Mouse (Mus musculus): Measurements from ENCODE around the gene Nrbp1.
A peak's percentile ranks its signal among the peaks of the same experiment; 100 is the strongest.
"Not testable (repeated sequence)": the region's sequence is repeated elsewhere in the genome, so short reads cannot be mapped to it uniquely, and the experiment has no call there.

Nrbp1 gene

DNA sequence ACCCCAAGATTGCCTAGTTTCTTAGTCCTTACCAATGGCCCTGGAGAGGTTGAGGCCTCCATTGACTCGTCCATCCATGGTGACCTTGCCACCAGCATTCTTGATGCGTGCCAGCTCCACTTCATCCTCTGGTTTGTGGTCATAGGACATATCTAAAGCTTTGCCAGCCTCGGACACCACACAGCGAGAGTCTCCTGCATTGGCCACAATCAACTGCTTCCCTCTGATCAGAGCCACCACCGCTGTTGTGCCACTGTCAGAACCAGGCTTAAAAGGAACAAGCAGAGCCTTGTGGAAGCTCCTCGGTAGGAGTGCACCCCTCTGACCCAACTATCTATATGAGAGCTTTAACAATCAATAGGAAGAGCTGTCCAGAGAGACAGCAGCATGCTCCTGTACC is 36.2 kb upstream of the Nrbp1 start:
- no peak for DNase-seq (ENCODE audit: low spot score)

DNA sequence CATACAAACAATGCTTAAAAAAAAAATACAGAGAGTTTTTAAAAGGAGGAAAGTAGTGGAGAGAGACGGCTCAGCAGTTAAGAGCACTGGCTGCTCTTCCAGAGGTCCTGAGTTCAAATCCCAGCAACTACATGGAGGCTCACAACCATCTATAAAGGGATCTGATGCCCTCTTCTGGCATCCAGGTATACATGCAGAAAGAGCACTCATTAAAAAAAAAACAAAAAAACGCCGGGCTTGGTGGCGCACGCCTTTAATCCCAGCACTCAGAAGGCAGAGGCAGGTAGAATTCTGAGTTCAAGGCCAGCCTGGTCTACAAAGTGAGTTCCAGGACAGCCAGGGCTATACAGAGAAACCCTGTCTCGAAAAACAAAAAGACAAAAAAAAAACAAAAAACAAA is 24.1 kb upstream of the Nrbp1 start:
- not testable (repeated sequence) for DNase-seq (ENCODE audit: low spot score)

DNA sequence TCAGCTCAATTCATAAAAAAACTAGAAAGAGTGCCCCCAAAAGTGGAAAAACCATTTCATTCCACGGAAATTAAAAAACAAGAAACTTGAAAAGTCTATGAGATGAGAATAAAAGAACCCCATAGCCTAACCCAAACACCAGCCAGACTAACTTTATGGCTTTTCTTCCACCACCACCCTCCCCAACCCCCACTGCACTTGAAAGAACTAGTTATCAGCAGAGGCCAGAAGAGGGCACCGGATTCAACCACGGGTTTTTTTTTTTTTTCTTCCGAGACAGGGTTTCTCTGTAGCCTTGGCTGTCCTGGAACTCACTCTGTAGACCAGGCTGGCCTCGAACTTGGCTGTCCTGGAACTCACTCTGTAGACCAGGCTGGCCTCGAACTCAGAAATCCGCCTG is 22.4 kb upstream of the Nrbp1 start:
- no peak for DNase-seq (ENCODE audit: low spot score)

DNA sequence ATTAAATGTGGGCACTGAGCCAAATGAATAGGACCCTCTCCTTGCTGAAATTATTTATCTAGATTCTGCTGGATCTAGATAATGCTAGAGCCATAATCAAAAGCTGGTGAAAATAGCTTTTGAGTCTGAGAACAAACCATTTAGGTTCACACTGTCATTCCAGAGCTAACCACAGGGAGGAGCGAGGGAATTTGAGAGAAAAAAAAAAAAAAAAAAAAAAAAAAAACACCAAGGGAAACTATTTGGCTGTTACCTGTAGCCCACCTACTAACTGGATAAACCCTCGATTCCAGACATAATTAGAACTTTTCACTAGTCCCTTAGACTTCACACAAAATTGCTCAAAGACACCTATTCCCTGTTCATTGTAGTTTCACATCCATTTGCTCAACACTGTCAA is 21.6 kb upstream of the Nrbp1 start:
- DNase-seq (ENCODE audit: low spot score), result no peak

DNA sequence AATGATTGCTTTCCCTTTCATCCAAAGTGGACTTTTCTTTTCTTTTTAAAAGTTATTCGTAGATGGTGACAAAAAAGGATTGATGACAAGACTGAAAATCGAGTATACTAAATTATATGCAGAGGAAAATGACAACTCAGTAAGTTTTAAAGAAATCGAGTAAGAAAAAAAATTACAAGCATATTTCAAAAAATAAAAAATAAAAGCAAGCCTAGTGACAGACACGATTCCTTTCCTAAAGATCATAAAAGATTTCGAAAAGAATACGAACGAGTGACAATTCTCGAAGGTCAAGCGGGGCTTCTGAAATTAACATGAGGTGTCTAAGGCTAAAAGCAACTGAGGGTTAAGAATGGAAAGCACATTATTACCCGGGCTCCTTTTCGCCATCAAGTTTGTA is 21.2 kb upstream of the Nrbp1 start:
- no peak for DNase-seq (ENCODE audit: low spot score)

DNA sequence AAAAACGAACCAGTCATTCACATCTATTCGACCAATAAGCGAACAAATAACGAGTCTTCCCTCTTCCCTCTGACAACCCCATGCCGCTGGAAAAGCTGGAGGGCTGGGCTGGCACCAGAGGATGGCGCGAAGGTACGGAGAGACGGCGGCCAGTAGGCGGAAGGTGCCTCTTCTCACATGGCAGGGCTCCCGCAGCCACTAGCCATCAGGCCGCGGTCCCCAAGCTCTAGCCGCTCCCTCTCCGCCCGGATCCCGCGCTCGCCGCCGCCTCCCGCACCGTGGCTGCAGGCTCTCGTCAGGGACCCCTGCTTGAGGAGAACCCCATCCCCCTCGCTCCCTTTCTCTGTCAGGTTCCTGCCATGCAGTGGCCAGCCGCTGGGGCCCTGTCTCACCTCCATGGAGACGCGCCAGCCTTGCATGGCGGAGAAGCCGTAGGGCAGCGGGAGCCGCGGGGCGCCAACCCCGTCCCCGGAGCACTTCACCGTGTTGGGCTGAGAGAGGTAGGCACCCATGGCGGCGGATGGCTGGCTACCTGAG is 20.7 kb upstream of the Nrbp1 start:
- no peak for DNase-seq (ENCODE audit: low spot score)

DNA sequence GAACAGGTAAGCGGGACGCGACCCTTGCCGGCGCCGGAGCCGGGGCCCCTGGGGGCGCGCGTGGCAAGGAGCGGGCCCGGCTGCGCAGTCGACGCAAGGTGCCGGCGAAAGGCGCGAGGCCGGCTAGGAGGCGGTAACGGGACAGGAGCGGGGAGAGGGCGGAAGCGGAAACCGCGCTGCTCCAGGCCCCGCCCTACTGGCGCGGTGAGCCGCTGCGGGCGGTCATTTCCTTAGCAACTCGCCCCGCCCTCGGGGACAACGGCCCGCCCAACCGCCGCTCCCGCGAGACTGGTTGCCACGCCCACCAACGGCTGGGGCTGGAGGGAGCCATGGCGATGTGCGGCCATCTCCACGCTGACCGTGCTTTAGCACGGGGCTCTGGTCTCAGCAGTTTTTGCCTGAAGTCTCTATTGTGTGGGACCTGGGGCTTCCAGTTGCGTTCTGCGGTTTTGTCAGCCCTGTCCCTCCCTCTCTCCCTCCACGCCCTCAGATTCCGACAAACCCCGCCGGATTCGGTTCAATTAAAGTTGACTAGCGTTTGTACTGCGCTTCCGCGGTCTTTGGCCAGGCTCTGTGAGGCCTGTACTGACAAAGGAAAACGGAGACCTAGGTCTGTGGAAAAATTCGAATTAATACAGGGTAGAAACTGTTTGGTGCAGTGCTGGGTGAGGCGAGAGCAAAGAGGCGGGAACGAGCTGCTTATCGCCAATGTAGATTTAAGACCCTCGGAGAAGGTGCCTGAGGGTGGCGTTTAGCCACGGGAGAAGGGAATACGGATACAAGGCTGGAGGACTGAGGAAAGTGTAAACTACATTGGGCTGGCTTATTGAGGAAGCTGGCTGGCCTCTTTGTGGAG is 20.0 kb upstream of the Nrbp1 start, which contains the start of gene Ppm1g:
Gene Ppm1g, minus strand, starts transcription at position 240 of the 856 bp plus-strand sequence.
- peak; percentile 94 for DNase-seq (ENCODE audit: low spot score)

DNA sequence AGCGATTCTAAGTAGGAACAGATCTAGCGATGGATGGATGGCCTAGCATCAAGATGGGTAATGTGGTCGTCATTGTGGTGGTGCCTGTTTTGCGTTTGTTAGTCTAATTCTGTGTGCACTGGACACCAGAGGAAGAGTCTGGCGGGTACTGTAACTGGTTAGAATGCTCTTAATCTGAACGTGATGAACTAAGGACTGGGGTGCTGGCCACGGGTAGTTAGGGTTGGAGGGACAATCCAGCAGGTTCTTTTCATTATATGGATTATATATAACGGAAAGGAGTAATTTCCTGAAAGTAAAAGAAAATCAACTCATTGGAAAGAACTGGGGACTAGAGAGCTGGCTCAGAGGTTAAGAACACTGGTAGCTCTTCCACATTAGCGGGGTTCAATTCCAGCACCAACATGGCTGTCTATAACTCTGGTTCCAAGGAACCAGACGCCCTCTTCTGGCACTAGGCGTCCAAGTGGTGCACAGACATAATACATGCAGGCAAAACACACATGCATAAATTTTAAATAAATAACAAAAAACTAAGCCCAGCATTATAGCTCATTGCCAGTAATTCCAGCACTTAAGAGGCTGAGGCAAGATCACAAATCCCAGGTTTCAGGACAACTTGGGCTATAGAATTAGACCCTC is 19.2 kb upstream of the Nrbp1 start:
- no peak for DNase-seq (ENCODE audit: low spot score)

DNA sequence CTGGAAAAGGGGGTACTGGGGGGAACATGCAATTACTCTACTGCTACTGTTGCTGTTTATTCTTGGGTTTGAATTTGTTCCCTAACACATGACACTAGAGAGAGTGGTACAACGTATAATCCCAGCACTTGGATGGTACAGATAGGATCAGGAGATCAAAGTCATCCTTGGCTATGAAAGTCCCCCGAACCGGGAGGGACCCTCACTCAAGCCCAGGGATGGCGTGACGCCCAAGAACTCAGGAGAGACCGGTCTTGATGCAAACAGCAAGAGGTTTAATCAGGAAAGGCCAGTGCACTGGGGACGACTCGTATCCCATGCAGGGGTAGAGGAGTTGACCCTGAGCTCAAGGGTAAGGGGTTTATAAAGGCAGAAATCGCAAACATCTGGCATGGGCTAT is 18.0 kb upstream of the Nrbp1 start:
- no peak for DNase-seq (ENCODE audit: low spot score)

DNA sequence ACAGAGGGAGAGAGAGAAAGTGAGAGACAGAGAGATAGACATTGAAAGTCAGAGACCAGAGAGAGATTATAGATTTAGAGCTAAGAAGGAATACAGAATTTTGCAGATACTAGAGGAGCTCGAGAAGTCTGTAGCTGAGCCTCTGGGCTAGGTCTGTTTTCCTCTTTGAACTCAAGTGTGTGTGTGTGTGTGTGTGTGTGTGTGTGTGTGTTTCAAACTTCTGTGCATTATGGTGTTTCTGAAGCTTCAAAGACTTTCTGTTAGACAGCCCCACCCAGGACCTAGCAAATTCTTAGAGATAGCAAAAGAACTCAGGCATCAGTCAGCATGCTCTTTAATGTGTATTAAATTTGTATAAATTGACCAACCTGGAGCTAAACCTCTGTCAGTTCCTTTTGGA is 14.0 kb upstream of the Nrbp1 start:
- no peak for DNase-seq (ENCODE audit: low spot score)

DNA sequence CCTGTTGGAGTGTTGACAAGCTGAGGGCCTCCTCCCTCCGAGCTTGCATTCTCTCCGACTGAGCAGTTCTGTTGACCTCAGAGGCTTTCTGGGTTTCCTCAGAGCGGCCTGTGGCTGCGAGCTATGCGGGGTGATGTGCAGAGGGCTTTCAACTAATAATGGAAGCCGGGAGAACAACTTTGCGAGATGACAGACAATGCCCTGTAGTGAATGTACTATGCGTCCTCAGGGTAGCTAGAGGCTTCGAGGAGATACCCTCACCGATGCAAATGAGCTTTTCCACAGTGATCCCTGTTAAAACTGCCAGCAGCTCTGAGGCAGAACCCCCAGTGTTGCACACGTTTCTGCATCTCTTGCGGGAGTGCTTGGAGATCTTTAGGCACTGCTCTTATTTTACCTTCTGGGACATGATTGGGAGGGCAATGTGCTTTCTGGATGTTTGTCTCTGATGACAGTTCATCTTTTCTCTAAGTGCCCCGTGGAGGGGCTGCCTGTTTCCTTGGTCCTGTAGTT is 914 bp downstream of the Nrbp1 start:
- no peak for DNase-seq (ENCODE audit: low spot score)

DNA sequence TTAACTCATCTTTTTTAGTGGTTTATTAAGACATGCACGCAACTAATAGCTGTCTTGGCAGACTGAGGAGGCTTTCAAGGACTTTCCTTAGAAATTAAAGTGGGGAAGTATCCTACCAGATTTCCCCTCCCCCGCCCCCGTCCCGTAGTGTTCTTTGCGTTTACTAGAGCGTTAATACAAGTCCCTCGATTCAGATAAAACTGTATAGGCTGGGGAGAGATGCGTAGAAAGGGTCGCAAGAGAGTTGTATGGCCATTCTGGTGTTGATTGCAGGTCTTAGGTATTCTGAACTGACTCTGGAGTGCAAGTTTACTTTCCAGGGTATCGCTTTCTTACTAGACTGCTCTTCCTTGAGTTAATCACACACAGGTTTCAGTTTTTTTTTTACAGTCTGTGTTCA is 1.5 kb downstream of the Nrbp1 start:
- no peak for DNase-seq (ENCODE audit: low spot score)

DNA sequence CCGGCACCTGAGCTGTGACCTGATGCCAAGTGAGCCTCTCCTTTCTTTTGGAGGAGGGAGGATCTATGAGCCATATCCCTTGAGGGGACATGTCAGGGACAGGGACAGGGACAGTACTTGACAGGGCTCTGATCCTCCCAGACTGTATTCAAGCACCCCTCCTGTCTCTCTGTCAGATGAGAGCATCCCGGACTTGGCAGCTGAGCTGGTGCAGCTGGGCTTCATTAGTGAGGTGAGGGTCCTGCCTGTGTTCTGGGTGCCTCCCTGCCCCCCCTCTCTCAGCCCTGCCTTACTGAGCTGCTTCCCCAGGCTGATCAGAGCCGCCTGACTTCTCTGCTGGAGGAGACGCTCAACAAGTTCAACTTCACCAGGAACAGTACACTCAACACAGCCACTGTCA is 10.1 kb downstream of the Nrbp1 start:
- DNase-seq (ENCODE audit: low spot score), result no peak

DNA sequence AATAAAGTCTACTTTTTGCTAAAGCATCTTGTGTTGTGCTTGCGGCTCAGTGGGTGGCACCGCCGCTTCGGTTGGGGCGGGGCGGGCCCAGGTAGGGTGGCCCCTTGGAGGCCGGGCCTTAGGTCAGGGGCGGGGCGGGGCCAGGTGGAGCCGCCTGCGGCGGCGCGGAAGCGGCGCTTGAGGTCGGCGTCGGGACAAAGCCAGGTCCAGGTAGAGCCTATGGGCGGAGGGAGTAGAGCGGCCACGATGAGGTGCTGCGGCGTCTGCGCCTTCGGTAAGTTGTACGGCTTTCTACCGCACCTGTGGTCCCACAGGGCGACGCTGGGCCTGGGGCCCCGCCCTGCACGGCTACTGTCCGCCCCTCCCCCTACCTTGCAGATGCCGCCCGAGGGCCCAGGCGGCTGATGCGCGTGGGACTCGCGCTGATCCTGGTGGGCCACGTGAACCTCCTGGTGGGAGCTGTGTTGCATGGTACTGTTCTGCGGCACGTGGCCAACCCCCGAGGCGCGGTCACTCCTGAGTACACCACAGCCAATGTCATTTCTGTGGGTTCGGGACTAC is 11.0 kb downstream of the Nrbp1 start, which contains the start of gene Krtcap3:
Gene Krtcap3, plus strand, starts transcription at position 151 of the 561 bp plus-strand sequence.
- DNase-seq (ENCODE audit: low spot score), result no peak

DNA sequence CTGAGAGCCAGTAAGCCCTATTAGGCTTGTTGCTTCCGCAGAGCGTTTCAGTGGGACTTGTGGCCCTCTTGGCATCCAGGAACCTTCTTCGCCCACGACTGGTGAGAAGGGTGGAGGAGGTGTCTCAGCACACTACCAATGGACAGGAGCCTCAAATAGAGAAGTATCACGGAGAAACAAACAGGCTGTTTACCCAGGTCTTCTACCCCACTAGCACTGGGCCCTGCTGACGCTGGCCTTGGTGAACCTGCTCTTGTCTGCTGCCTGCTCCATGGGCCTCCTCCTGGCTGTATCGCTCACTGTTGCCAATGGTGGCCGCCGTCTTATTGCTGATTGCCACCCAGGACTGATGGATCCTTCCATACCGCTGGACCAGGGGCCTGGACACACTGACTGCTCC is 11.5 kb downstream of the Nrbp1 start:
- no peak for DNase-seq (ENCODE audit: low spot score)

DNA sequence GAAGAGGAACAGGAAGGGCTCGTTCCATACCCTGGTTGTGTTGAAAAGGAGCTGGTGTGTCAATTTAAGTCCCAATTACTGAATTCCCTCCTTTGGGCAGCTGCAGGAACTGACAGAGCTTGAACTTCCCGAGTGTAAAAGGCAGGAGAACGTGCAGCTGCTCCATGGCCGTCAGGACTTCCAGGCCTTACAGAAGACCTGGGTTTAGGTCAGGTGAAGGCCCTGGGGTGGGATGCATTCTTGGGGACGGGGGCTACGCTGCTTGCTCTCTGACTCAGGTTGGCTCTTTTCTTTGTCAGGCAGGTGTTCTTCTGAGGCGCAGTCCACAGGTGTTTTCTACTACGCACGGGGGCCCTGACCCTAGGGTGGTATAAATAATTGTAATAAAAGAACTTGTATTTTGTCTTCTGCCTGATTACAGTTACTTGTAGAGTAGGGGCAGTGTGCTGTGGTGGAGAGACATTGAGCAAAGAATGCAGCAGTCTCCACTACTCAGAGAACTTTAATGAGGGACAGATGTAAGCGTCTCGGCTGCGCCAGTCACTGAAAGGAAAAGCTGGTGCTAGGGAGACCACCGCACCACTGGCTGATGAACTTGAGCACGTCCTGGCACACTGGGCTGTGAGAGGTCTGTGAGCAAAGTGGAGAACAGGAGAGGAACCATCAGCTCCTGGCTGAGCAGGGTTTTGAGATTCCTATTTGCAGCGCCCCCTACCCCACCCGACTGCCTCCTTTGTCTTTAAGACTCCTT is 12.3 kb downstream of the Nrbp1 start:
- DNase-seq (ENCODE audit: low spot score), result no peak

DNA sequence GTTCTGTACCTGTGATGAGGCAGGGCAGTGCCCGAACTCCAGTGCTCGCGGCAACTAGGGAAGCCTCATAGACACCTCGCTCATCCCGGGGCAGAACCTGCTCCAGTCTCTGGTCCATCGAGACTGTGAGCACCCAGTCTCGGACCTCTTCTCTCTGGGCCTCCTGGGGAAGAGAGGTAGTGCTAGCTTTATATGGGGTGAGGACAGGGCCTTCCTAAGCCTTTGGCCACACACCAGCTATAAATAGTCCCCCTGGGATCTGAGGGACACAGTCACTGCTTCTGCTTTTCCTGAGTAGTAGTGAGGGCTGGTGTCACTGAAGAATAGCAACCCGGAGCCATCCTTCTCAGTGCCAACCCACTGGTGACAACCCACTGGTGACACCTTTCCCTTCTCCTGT is 13.1 kb downstream of the Nrbp1 start:
- no peak for DNase-seq (ENCODE audit: low spot score)

DNA sequence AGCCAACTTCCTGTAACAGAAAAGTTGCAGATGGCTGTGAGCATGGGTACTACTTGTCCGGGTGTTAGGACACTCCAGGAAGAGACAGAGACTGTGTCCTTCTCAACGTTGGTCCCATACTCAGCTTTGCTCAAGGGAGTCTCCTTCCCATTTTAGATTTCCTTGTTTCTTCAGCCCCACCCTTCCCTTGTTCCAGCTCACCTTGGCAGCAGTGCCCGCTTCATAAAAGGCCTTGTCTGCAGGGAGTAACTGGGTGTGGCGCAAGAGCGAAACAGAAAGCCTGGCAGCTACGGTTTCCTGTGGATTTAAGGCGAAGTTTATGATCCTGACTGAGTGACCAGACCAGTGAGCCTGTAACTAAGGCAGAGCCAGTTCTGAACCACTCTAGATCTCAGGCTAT is 13.8 kb downstream of the Nrbp1 start:
- DNase-seq (ENCODE audit: low spot score), result no peak

DNA sequence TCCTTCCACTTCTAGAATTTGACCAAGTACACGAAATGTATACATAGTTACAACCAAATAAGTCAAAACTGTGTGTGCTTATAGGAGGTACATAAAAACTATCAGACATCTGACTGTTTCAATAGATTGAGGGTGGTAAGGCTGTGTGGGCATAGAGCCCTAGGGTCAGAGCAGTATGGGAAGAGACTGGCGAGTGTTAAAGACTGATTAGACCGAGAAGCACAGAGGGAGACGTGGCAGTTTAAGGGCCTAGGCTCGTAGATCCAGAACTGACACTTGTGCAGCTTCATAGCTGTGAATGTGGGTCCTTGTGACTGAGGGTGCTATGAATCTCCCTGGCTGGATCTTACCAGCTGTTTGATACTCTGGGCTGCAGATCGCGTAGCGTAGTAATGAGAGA is 14.2 kb downstream of the Nrbp1 start:
- no peak for DNase-seq (ENCODE audit: low spot score)

DNA sequence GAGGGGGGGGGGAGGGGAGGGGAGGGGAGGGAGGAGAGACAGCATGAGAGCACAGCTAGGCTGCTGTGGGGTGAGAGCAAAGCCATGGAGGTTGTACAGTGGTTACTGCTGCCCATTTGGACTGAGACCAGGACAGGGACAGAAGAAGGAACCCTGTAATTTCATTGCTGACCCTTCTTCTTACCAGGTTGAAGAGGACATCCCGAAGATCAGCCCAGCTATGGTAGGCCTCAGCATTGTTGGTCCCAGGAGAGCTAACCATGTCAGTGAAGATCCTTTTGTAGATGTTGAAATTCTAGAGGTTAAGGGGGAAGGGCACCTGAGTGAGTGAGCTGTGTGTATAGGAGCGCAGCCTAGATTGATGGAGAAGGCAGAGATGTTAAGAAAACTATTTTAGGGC is 14.7 kb downstream of the Nrbp1 start:
- no peak for DNase-seq (ENCODE audit: low spot score)

DNA sequence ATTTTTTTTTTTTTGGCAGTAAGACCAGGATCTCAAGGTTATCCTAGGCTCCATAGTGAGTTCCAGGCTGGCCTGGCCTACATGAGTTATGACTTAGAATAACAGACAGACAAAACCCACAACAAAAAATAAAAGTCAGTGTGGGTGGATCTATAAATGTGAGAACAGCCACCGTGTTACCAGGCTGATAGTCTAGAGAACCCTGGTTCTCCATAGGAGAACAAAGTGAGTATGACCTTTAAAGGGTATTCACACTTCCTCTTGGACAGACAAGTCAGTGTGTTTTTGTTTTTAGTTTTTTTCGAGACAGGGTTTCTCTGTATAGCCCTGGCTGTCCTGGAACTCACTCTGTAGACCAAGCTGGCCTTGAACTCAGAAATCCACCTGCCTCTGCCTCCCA is 15.3 kb downstream of the Nrbp1 start:
- DNase-seq (ENCODE audit: low spot score), result no peak

DNA sequence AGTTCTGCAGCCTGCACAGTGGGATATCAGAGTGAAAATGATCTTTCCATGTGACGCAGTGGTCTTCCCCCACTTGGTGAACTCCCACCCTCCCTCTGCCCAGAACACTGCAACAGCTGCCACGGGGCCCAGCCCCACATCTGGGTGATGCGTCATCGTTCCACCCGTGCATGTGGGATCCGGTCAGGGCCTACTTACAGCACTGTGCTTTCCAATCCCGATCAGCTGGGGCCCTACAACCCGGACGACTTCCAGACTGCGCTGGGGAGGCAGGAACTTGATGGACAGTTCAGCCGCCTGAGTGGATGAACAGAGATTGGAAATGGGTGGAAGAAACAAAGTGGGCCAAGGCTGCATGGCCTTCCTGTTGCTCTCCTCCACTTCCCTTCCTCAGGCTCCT is 17.0 kb downstream of the Nrbp1 start:
- DNase-seq (ENCODE audit: low spot score), result no peak

Data from urinary bladder, postnatal 10 days (tissue).